Mouse (Mus musculus): ENCODE data around the gene Gm10721.
A peak's percentile ranks its signal among the peaks of the same experiment; 100 is the strongest.
"Not testable (repeated sequence)": the region's sequence is repeated elsewhere in the genome, so short reads cannot be mapped to it uniquely, and the experiment has no call there.

Gm10721 gene

GRCm38 (mm10) chr9:3026136-3026535 lies 13.2 kb downstream of the Gm10721 start:
- not testable (repeated sequence) for DNase-seq

GRCm38 (mm10) chr9:3026741-3027140 lies 13.8 kb downstream of the Gm10721 start:
- not testable (repeated sequence) for DNase-seq

- not testable (repeated sequence) for DNase-seq
Measured at GRCm38 (mm10) chr9:3027200-3027599, 14.3 kb downstream of the Gm10721 start.

GRCm38 (mm10) chr9:3029276-3030000 lies 16.5 kb downstream of the Gm10721 start:
- DNase-seq, result peak; percentile 36

GRCm38 (mm10) chr9:3030677-3031318 lies 17.9 kb downstream of the Gm10721 start:
- DNase-seq, result not testable (repeated sequence)

GRCm38 (mm10) chr9:3034299-3034698 lies 21.4 kb downstream of the Gm10721 start, which contains the start of gene Gm17535:
Gm17535 (plus strand) TSS chr9:3034599.
- DNase-seq, result not testable (repeated sequence)

GRCm38 (mm10) chr9:3036577-3036976 lies 23.6 kb downstream of the Gm10721 start, which contains the start of gene Gm10715:
Gm10715 (plus strand) TSS chr9:3036877.
- DNase-seq, result not testable (repeated sequence)

- DNase-seq, result not testable (repeated sequence)
Measured at GRCm38 (mm10) chr9:3038161-3038560, 25.2 kb downstream of the Gm10721 start.

Data from cerebellum, adult 9-10 months (tissue).